Mouse (Mus musculus): Measurements from ENCODE around the gene Prdm1.
A peak's percentile ranks its signal among the peaks of the same experiment; 100 is the strongest.

Prdm1 gene

DNA sequence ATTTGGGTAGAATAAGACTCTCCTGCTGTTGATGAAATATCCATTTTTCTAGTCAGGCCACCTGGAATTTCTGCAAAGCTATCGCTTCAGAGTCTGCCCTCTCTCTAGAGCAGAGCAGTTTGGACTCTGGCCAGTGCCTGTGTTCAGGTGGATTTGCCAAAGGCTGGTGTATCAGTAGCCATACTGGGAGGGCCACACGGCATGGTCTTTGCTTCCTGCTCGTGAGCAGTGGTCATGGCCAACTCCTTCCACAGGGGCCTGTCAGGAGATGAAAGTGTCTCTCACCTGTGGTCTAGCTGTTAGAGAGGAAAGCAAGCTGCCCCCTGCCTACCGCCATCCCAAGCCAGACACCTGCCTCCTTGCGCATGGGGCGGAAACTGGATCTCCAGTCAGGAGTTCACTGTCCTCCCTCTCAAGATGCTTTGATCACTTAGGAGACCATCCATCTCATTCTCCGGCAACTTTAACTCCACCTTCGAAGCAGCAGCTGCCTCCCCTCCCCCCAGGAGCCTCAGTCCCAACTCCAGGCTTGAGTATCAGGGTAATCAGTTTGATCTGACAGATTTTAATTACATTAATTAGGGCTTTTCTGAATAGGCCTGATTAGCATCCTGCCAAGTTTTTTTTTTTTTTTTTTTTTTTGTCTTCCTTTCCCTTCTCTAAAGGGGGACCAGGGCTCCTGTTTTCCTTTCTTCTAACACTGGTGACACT, 35.3 kb downstream of the Prdm1 start:
- no peak for DNase-seq (ENCODE audit: extremely low spot score)

DNA sequence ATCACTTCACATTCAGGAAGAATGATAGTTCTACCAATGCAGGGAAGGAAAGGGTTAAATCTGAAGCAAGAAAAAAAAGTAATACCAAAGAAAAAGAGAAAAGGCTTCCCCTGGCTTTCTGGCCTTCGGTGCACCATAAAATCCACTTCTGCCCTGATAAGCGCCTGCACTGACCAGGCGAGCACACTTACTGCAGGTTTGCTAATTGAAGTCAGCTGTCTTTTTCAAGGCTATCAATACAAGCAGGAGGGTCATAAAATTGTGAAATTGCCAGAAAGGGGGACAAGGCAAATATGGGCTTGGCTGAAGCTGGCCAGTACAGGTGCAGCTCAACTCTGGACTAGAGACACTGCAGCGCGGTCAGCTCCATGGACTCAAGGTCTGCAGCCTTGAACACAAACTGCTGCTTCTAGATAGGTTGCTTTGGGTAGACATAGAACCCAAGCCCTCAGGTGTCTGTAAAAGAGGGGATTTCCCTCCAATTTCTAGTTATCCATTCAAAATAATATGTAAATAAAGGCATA, 37.3 kb downstream of the Prdm1 start:
- DNase-seq (ENCODE audit: extremely low spot score) = no peak

DNA sequence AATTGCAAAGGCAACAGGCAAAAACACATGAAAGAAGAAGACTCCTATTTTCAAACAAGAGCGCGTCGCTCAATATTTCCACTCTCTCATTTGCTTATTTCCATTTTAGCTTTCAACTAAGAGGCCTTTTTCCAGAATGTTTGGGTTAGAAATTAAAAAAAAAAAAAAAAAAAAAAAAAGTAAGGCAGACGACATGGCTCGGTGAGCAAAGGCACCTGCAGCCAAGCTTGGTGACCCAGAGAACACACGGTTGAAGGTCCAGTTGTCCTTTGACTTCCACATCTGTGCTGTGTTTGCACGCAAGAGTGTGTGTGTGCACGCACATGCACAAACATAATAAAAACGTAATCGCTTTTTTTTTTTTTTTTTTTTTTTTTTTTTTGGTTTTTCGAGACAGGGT, 41.2 kb downstream of the Prdm1 start:
- no peak for DNase-seq (ENCODE audit: extremely low spot score)

DNA sequence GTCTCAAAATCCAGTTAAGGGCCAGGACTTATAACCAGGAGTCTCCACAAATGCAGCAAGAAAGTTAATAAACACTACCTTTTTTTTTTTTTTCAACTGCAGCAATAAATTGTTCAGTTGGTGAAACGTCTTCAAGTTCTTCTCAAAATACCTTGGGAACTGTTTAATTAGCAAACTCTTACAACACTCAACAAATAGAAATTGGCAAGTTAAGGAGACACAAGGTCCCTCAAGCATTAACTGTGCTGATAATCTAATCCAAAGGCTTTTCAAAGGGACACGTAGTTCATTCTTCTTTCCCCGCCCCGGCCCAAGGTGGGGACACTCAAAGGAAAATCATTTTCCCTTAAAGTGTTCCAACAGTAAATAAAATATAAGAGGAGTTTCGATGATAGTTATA, 44.2 kb downstream of the Prdm1 start:
- DNase-seq (ENCODE audit: extremely low spot score) = no peak

DNA sequence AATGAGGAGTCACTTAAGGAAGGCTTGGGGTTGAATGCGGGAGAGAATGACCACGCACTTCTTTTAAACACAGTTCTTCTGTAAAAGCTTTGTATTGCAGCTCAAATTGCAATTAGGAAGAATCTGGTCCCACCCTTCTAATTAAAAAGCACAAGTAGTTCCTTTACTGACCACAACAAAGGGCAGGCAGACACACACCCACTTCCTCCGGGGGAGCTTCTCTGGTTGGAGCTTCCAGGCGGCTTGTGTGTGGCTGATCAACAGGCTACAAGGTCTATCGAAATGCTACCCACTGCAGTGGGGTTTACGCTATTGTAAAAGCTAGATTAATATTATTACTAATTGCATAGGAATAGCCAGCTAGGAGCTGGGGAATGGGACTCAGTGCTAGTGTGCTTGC, 45.2 kb downstream of the Prdm1 start:
- no peak for DNase-seq (ENCODE audit: extremely low spot score)

DNA sequence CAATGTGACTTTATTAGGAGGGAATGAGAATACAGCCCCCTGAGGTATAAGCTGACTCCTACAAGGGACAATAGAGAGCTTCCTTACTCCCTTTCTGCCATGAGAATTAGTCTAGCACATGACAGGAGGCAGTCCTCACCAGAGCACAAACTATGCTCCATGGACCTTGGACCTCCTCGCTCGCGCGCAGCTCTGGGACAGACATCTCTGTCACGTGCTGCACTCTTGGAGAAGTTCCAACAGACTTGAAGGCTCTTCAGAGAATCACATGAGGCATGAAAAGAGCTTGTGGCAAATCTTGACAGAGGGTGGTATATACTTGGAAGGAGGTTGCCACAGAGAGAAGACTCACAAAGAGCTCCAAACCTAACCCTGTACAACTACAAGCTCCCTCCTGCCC, 46.9 kb downstream of the Prdm1 start:
- DNase-seq (ENCODE audit: extremely low spot score) = no peak

DNA sequence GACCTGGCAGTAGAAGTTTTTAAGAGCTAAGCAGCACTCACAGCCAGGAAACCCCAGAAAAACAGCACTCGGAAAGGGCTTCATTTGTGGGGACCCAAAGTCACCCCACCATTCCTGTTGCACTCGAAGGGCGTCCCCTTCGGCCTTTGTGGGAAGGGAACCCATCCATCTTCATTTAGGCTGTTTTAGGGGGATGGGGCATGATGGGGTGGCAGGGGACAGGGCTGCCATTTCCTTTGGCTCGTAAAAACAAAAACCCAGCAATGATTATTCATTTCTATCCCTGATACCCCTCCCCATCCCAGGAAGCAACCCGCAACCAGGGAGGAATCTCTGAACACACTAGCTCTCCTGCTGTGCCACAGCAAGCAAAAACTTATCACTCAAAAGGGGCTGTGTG, 49.0 kb downstream of the Prdm1 start:
- DNase-seq (ENCODE audit: extremely low spot score) = no peak

DNA sequence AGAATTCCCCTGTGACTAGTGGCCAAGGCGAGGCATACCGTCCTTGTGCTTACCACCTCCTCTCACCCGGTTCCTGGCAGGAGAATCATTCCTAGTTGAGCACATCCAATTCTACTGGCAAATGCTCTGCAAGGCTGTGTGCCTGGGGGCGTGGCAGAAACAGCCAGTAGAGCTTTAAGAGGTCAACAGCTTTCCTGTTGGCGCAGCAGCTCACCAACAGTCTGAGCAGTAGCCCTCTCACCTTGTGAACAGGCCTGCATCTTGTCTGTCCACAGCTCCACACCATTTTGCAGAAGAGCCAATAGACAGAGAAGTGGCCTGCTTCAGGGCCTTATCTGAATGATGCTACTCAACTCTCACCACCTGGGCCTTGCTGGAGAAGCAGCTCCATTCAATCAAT, 50.2 kb downstream of the Prdm1 start:
- no peak for DNase-seq (ENCODE audit: extremely low spot score)

DNA sequence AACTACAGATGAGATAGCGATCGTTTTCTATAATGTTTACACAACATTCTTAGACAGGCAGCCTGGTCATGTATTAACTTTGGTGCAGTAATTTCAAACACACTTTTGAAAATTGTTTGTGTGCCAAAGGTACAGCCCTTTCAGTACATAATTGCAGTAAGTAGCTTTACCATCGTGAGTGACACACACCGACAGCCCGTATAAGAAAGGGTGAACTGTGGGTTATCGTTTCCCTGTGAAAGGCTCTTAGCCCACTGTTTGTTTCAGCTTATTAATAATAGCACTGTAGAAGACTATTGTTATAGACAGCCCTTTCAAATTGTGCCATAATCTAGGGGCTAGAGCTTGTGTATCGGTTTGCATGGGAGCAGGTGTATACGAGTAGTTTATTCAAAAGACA, 51.1 kb downstream of the Prdm1 start:
- no peak for DNase-seq (ENCODE audit: extremely low spot score)

DNA sequence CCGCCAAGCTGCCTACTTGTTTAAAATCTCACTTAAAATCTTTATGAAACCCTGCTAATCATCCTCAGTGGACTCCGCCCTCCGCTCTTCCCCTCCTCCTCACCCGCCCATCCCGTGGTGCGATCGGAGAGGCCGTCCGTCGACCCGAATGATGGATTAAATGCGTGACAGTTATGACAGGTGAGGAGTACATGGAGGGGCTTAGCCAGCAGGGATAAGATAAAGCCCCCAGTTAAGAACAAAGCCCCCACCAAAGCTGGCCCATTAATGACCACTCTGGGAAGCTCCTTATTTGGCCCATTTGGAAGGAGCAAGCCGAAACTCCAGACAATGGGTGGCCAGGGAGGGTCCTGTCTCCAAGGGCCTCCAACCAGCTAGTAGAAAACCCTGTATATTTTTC, 51.8 kb downstream of the Prdm1 start:
- DNase-seq (ENCODE audit: extremely low spot score) = no peak

DNA sequence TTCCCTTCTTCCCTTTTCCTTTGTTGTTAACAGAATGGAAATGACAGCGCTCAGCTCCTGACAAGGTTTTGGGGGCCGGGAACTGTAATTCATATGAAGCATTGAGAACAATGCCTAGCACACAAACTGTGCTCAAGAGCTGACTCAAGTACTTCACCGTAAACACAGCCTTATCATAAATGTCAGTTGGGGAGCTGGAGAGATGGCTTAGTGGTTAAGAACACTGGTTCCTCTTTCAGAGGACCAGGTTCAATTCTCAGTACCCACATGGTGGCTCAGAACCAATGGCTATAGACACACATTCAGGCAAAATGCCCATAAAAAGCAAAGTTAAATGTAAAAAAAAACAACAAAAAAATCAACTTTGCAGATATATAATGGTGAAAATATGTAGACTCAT, 52.9 kb downstream of the Prdm1 start:
- no peak for DNase-seq (ENCODE audit: extremely low spot score)

DNA sequence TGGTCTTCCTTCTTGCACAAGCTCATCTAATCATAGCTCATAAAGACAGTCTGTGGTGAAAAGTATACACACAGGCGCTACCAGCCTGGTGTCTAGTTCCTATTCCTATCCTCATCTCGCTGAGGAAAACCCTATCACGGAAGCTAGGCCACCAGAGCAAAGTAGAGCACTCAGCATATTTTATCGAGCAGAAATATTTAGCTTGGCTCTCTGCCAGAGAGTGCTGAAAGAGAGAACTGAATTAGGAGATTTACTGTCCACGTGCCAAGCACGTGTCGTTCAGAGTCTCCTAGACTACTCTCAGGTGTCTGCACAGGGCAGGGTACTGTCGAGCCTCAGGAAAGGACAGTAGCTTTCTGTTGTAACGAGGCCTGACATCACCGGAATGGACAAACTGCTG, 54.0 kb downstream of the Prdm1 start:
- DNase-seq (ENCODE audit: extremely low spot score) = no peak

DNA sequence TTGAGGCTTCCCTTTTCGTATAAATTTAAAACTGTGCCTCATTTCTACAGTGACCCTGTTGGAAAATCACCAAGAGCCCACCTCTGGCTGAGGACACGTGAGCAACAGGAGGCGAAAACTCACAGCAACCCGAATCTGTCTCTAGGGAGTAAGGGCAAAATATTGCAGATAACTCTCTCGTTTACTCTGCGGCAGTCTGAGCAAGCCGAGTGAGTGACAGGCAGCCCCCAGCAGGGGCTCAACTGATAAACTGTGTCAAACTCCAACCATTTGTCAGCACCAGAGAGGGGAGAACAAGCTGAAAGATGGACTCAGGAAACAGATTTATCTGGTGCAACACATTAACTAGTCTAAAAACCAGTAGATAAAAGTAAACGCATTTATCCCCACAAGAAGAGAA, 62.7 kb downstream of the Prdm1 start:
- no peak for DNase-seq (ENCODE audit: extremely low spot score)

DNA sequence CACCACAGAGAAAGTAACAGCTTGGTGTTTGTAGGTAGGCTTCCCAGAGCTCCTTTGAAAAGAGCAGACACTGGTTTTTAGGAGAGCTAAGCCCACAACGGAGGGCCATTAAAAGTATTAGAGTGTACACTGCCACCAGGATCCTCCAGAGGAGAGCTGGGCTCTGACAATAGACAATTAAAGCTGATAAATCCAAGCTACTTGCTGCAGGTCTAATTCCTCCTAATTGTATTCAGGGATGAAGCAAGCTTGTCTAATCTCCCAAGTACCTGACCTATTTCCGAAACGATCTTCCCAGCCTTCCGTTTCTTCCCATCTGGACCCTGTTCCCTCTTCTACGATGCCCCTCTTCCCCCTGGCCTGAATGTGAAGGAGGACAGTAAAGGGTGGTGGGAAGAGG, 63.7 kb downstream of the Prdm1 start:
- no peak for DNase-seq (ENCODE audit: extremely low spot score)

DNA sequence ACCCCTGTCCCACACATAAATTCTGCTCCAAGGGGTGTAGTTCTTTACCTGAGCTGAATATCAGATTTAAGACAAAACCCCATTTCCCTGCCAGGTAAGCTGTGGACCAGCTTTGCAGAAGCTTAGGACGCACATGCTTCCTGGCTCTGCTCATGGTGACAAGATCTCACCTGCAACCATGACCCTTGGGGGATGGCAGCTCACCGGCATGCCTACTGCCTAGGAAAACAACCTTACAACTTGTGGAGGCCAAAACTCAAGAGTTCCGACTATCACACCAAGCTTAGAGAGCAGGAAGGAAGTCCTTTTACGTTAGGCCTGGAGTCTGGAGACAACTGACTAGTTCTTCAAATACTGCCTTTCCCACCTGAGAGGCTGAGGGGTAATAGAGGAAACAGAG, 64.4 kb downstream of the Prdm1 start:
- no peak for DNase-seq (ENCODE audit: extremely low spot score)

DNA sequence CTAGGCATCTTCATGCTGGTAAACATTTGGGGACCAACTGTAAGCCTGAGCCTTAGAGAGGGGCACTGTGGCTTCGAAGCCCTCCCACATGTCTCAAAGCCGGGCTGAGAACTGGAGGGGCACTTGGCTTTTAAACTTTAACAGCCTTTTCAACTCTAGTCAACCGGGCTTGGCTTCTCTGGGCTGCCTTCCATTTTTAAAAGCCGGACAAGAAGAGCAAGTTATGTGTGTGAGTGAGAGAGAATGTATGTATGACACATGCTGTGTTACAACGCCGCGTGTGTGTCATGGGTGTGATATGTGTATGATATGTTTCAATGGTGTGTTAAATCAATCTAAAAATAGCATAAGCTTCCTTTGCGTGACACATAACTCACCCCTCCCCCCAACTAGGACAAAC, 66.0 kb downstream of the Prdm1 start:
- no peak for DNase-seq (ENCODE audit: extremely low spot score)

DNA sequence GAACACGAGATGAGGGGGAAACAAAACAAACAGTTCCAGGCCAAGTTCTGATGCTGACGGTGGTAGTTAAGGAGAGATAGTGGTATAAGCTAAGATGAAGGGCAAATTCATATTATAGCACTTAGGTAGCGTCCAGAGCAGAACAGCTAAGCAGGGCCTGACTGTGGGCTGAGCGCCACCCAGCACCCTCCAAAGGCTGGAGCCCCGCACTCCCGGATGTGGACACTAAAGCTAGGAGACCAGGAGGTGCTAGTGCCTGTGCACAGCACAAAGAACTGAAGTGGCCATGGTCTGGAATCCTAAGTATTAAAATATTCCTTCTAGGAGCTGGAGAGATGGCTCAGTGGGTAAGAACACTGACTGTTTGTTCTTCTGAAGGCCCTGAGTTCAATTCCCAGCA, 67.2 kb downstream of the Prdm1 start:
- DNase-seq (ENCODE audit: extremely low spot score) = no peak

DNA sequence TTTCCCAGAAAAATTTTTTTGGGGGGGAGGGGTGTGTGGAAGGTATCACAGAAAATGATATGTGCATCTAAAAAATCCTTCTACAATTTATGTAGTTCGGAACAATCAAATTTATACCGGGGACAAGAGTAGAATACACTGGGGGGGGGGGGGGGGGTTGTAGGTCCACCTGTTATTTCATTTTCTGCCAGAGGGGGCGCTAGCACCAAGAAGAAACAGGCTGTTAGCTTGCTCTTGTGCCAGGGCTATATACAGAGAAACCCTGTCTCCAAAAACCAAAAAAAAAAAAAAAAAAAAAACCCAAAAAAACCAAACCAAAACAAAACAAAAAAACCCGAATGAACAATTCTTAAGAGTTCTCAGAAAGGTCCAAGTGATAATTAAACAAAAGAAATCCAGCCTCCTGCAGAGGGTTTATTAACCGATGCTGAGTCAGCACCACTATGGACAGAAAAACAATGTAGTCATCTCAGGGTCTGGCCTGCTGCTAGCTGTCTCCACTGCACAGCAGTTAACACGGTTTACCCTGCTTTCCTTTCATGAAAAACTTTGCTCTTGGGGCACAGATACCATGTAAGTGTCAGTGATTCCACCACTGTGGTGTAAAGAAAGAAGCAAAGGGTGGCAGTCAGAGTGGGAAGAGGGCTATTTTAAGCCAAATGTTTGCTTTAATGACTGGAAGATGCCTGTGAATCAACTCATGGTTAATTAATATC, 68.0 kb downstream of the Prdm1 start:
- no peak for DNase-seq (ENCODE audit: extremely low spot score)

DNA sequence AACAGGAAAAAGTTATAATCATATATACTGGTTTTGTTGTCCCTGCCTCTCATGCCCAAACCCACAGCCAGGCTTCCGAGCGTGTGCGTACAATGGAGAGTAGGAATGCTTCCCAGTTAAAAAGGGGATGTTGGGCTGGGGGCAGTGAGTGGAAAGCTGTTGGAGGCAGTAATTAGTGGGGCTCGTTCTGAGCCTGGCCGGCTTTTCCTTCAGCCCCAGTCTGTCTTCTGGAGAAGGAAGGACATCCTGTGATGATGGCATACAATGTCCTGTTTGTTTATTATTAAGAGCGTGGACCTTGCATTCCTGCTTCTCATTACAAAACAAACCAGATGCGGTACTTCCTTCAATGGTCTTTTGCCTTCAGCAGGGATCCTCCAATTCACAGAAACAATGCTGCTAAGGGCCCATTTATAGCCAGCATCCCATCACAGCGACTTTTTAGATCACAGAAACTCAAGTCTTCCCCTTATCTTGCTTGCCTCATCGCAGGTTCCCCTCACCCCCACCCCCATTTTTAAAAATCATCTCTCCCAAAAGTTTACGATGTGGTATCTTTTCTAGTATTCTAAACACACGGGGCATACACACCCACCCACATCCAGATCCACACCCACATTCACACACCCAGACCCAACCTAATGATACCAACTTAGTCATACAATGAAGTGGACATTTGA, 68.8 kb downstream of the Prdm1 start:
- no peak for DNase-seq (ENCODE audit: extremely low spot score)

DNA sequence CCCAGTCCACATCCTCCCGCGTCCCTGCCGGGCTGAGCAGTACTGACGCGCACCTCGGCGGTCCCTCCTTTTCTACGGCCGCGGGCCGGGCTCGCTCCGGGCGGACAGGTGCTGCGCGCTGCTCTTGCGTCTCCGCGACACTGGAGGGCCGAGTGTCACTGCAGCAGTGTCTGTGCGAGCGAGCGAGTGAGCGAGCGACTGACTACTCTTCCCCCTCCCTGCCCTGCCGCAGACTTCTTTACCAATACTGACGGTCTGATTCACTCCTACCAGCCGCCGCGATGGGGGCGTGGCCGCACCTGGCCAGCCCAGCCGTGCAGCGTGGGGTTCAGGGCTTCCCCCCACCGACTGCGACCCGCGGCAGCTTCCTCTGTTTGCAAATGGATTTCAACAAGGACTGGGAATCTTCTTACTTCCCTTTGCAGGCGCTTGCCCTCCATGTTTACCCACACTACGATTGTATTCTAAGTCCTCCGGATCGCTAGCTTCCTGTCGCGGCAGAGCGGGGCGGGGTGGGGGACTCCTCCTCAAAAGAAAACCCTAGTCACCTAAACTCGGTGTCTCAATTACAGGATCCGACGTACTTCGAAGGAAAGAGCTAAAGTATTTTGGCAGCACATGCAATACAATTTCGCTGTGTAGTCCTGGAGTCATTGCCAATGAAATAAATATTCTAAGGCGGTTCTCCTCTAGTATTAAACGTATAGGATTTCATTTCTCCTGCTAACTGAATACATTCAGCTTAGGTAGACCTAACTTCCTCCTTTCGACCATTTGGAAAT, 69.6 kb downstream of the Prdm1 start:
- DNase-seq (ENCODE audit: extremely low spot score) = peak; percentile 79

DNA sequence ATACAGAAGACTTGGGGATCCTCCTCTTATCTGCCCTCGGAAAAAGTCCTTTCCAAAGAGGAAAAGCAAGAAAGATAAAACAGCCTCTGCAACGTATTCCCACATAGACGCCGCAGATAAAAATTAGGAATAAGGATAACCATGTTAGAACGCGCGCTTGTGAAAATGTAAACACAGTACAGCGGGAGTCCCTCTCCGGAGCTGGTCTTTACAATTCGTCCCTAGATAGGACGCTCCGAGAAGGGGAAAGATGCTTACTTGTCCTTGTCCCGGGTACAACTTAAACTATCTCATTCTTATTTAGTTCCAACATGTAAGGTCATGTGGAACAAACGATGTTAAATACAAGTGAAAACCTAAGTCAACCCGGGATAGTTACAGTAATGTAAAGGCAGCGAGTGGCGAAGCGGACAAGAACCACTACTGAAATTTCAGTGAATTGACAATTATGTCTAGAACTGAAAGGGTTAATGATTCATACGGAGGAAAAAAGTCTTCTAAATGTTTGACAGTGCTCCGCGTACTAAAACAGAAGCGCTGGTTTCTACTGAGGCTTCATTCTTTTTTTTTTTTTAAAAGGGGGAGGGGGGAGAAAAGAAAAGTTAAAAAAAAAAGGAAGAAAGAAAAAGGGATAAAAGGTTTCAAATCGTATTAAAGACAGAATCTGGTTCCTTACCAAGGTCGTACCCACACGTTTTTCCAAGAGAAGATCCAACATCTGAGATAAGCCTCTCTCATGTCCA, 70.3 kb downstream of the Prdm1 start:
- no peak for DNase-seq (ENCODE audit: extremely low spot score)
